Mouse (Mus musculus): ENCODE measurements around the gene Csf2rb2. TPM values are rescaled to one million over a fixed set of nuclear protein-coding genes. Genes with fewer than 3 reads are reported as not detected.
"Not testable (repeated sequence)": the region's sequence is repeated elsewhere in the genome, so short reads cannot be mapped to it uniquely, and the experiment has no call there.

Gene Csf2rb2
- polyA plus RNA-seq, 2 experiments = 1.2 to 1.9 TPM

DNA sequence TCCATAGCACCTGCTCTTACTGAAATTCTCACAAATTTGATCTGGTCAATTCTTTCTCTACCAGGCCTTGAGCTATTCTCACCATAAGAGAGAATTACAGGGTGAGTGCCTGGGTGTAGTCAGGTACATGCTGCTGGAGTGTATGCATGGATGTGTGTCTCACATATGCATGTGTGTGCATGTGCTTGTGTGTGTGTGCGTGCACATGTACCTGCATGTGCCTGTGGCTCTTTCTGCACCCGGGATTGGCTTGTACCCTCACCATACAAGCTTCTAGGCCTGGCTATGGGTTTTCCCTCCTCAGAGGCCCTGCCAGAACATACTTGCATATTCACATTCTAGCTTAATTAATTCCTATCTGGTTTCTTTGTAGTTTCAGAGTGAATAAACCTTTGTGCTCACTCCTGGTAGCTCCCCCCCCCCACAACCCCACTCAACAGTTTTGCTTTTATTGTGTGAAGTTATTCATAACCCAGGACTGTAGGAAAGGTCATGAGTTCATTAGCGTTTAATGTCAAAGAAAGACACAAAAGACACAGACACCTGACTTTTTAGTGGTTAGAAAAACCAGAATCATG lies 23.1 kb upstream of the Csf2rb2 start:
- no peak overlapping the region for H3K9ac ChIP-seq (replicated peaks)
- ATAC-seq (ENCODE audit: insufficient read depth) (no peak), DNase-seq (ENCODE audit: low read depth in 3 of 3, low spot score in 3 of 3) (no peak)
- no peaks in the 10 kb centered on the region for H3K36me3 ChIP-seq (replicated peaks; ENCODE audit: control insufficient read depth, insufficient read depth, low read depth)
- no peaks in the 10 kb centered on the region for H3K9me3 ChIP-seq (ENCODE audit: control insufficient read depth, low read length)
- TF ChIP-seq CTCF (IDR thresholded peaks at IDR 0.05; ENCODE audit: low read depth) (no peak), EP300 (IDR thresholded peaks at IDR 0.05; ENCODE audit: low read depth) (no peak)
- WGBS (ENCODE audit: insufficient replicate concordance) = 61% methylated on average over 3 of the region's 3 CpGs
- no peak overlapping the region for H3K4me2 ChIP-seq (ENCODE audit: low read depth)
- H3K4me3 ChIP-seq (ENCODE audit: insufficient read depth in 1 of 2, low read depth in 2 of 2, low read length in 2 of 2) = no peak overlapping the region
- H3K27ac ChIP-seq = no peak overlapping the region
- no peaks in the 10 kb centered on the region for H3K27me3 ChIP-seq (ENCODE audit: control insufficient read depth, insufficient read depth, low read length)
- H3K4me1 ChIP-seq (replicated peaks; ENCODE audit: control insufficient read depth in 2 of 2, insufficient read depth in 2 of 2, low read length in 1 of 2) = no peaks in the 10 kb centered on the region

DNA sequence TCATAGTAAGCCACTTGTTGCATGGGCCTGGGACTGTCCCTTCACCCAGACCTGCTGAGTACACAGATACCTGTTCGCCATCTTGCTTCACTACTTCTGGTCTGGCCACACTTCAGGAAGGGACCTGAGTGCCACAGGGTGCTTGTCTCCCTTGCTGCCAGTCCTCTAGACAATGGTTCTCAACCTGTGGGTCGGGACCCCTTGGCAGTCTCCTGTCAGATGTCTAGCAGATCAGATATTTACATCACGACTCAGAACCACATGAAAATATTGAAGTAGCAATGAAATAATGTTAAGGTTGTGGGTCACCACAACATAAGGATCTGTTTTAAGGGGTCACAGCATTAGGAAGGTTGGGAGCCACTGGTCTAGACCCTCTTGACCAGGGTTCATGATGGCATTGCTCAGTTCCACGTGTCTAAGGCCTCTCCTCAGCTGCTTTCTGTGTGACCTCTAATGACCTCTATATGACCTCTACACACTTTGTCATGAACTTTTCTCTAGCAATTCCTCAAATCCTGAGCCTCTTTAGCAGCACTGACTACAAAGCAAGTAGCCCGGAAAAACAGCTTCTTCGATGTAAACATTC lies 22.3 kb upstream of the Csf2rb2 start:
- not testable (repeated sequence) for H3K27me3 ChIP-seq (ENCODE audit: control insufficient read depth, insufficient read depth, low read length); H3K4me2 ChIP-seq (ENCODE audit: low read depth); ATAC-seq (ENCODE audit: insufficient read depth); H3K27ac ChIP-seq; H3K4me1 ChIP-seq (replicated peaks; ENCODE audit: control insufficient read depth in 2 of 2, insufficient read depth in 2 of 2, low read length in 1 of 2); H3K4me3 ChIP-seq (ENCODE audit: insufficient read depth in 1 of 2, low read depth in 2 of 2, low read length in 2 of 2); H3K36me3 ChIP-seq (replicated peaks; ENCODE audit: control insufficient read depth, insufficient read depth, low read depth); DNase-seq (ENCODE audit: low read depth in 3 of 3, low spot score in 3 of 3); H3K9ac ChIP-seq (replicated peaks); H3K9me3 ChIP-seq (ENCODE audit: control insufficient read depth, low read length)
- WGBS (ENCODE audit: insufficient replicate concordance) = 55% methylated on average over 6 of the region's 6 CpGs

DNA sequence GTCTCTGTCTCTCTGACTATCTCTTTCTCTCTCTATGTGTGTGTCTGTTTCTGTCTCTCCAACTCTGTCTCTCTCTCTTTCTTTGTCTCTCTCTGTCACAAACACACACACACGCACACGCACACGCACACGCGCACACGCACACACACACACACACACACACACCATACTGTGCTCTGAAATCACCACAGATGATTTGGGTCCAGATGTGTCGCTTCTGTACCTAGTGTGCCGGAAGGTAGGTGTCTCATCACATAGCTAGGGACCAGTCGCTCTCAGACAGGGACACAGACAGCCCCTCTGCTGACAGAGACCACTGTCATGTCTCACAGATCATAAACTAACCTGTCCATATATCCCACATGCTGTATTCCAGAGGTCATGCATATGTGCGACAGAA lies 21.2 kb upstream of the Csf2rb2 start:
- no peak for DNase-seq (ENCODE audit: low read depth in 3 of 3, low spot score in 3 of 3)
- Histone ChIP-seq H3K9ac (replicated peaks) (no peak overlapping the region), H3K36me3 (replicated peaks; ENCODE audit: control insufficient read depth, insufficient read depth, low read depth) (no peaks in the 10 kb centered on the region), H3K27me3 (ENCODE audit: control insufficient read depth, insufficient read depth, low read length) (no peaks in the 10 kb centered on the region), H3K4me3 (ENCODE audit: insufficient read depth in 1 of 2, low read depth in 2 of 2, low read length in 2 of 2) (peak overlapping the region in 1 of 2 experiments; percentile 32; a peak in 3 of 4 replicates), H3K4me2 (ENCODE audit: low read depth) (no peak overlapping the region), H3K27ac (no peak overlapping the region), H3K9me3 (ENCODE audit: control insufficient read depth, low read length) (no peaks in the 10 kb centered on the region), H3K4me1 (replicated peaks; ENCODE audit: control insufficient read depth in 2 of 2, insufficient read depth in 2 of 2, low read length in 1 of 2) (no peaks in the 10 kb centered on the region)
- no peak for ATAC-seq (ENCODE audit: insufficient read depth)
- TF ChIP-seq CTCF (IDR thresholded peaks at IDR 0.05; ENCODE audit: low read depth) (no peak), EP300 (IDR thresholded peaks at IDR 0.05; ENCODE audit: low read depth) (no peak)
- 75% methylated on average over 10 of the region's 10 CpGs for WGBS (ENCODE audit: insufficient replicate concordance)

DNA sequence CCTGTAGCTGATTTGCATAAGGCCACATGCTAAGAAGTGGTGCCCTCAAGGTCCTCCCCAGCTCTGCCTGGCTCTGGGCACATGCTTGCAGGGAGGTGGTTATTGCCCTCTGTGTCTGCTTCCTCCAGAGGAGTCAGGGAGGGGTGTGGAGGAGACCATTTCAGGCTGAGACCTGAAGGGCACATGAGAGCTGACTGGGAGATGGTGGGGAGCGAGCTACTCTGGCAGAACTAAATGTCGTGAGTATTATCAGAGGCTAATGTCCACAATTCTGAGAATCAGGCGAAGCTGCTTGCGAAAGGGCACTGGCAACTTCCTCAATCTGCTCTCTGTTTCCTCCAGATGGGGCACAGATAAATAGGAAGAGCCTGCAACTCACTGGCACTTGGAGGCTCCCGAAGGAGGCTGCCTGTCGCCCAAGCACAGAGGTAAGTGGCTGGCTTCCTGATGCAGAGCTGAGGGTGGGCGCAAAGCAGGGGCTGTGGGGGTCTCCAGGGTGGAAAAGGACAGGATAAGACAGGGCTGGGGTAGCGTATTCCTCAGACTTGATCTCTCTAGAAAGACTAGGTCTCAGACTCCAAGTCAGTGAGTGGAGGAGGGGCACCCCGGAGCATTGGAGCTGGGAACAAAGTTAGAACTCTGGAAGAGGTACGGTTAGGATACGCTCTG lies 20.3 kb upstream of the Csf2rb2 start, which contains the start of gene Csf2rb:
Gene Csf2rb (plus strand): TSS at position 82 of the 669 bp plus-strand sequence.
- Histone ChIP-seq H3K27ac (no peak within 1 kb of the TSS), H3K36me3 (replicated peaks; ENCODE audit: control insufficient read depth, insufficient read depth, low read depth) (no peaks in the 10 kb centered on the region), H3K4me3 (ENCODE audit: insufficient read depth in 1 of 2, low read depth in 2 of 2, low read length in 2 of 2) (peak within 1 kb of the TSS; percentile 29 to 37), H3K27me3 (ENCODE audit: control insufficient read depth, insufficient read depth, low read length) (no peaks in the 10 kb centered on the region), H3K4me2 (ENCODE audit: low read depth) (no peak within 1 kb of the TSS), H3K9ac (replicated peaks) (peak within 1 kb of the TSS; percentile 18; the same call in 1 of the 2 replicates), H3K9me3 (ENCODE audit: control insufficient read depth, low read length) (no peaks in the 10 kb centered on the region), H3K4me1 (replicated peaks; ENCODE audit: control insufficient read depth in 2 of 2, insufficient read depth in 2 of 2, low read length in 1 of 2) (no peaks in the 10 kb centered on the region)
- 15% methylated on average over 11 of the region's 11 CpGs for WGBS (ENCODE audit: insufficient replicate concordance)
- no peak for ATAC-seq (ENCODE audit: insufficient read depth)
- DNase-seq (ENCODE audit: low read depth in 3 of 3, low spot score in 3 of 3) = peak in 1 of 3 experiments; percentile 19
- TF ChIP-seq CTCF (IDR thresholded peaks at IDR 0.05; ENCODE audit: low read depth) = no peak
- no peak for TF ChIP-seq EP300 (IDR thresholded peaks at IDR 0.05; ENCODE audit: low read depth)

DNA sequence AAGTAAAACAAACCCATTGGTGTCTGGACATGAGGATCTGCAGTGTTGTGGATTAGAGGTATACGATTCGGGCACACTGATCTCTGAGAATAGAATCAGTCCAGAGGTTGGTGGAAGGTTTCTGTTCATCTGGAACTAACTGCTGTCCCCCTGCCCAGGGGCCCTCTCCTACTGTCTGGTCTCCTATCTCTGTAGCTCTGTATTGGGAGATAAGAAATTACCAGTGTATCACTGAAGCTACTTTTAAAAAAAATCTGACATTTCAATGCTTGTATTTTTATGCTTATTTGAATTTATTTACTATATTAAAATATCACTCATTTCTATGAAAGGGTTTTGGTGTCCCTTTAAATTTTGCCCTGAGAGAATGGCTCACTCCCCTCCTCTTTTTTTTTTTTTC lies 18.8 kb upstream of the Csf2rb2 start:
- Histone ChIP-seq H3K4me1 (replicated peaks; ENCODE audit: control insufficient read depth in 2 of 2, insufficient read depth in 2 of 2, low read length in 1 of 2) (peaks cover 0 to 3% of the 10 kb centered on the region in 2 experiments; a peak in 1 of 4 replicates), H3K27ac (no peak overlapping the region), H3K36me3 (replicated peaks; ENCODE audit: control insufficient read depth, insufficient read depth, low read depth) (no peaks in the 10 kb centered on the region), H3K27me3 (ENCODE audit: control insufficient read depth, insufficient read depth, low read length) (no peaks in the 10 kb centered on the region), H3K4me2 (ENCODE audit: low read depth) (no peak overlapping the region), H3K9me3 (ENCODE audit: control insufficient read depth, low read length) (no peaks in the 10 kb centered on the region), H3K4me3 (ENCODE audit: insufficient read depth in 1 of 2, low read depth in 2 of 2, low read length in 2 of 2) (no peak overlapping the region), H3K9ac (replicated peaks) (no peak overlapping the region)
- 35% methylated on average over 2 of the region's 2 CpGs for WGBS (ENCODE audit: insufficient replicate concordance)
- DNase-seq (ENCODE audit: low read depth in 3 of 3, low spot score in 3 of 3) (no peak), ATAC-seq (ENCODE audit: insufficient read depth) (no peak)
- TF ChIP-seq EP300 (IDR thresholded peaks at IDR 0.05; ENCODE audit: low read depth) (no peak), CTCF (IDR thresholded peaks at IDR 0.05; ENCODE audit: low read depth) (no peak)

All from liver, embryonic 14.5 days (tissue).